Mouse (Mus musculus) adrenal gland, adult 2 months (tissue): Measurements from ENCODE around the gene Map2k6. TPM values are rescaled to one million over a fixed set of nuclear protein-coding genes. Genes with fewer than 3 reads are reported as not detected.

ENCODE experiments used
- DNase-seq: peaks from one replicate; pipeline ENCODE4 v3.0.0; 2021
- polyA plus RNA-seq: library from polyadenylated mRNA; depleted of rRNA; stranded (reverse); fragments of >200 nt; gene quantifications from 2 replicates; pipeline ENCODE4 v1.2.3, GENCODE M21; 2012
- total RNA-seq, 2 experiments: library from RNA; stranded (reverse); gene quantifications; 2 replicates each; pipeline ENCODE4 v1.2.3; 2021

Map2k6 gene
- total and polyA plus RNA-seq, 3 experiments = 0.42 to 4.4 (median 4.0) TPM

GRCm38 (mm10) chr11:110403602-110404001 is 4.7 kb downstream of the Map2k6 start:
- DNase-seq = no peak

GRCm38 (mm10) chr11:110405607-110406006 is 6.7 kb downstream of the Map2k6 start:
- no peak for DNase-seq

DNA sequence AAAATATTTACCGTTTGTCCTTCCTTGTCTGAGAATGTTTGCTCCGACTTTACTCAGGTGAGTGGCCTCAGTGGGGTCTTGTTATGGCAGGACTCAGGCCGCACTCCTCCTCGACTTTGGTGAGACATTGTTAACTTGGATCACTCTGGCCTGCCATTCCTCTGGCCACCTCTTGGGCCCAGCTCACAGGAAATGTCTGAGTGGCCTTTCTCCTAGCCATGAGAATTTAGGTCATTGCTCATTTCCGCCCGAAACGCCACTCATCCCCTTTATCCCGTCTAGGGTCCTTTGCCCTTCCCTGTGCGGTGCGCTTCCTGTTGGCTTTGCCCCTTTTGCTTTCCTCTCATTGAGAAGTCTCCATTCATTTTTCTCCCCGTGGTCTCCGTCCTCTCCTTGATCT is 10.2 kb downstream of the Map2k6 start:
- no peak for DNase-seq

GRCm38 (mm10) chr11:110409776-110410175 is 10.9 kb downstream of the Map2k6 start:
- DNase-seq = peak; percentile 22

DNA sequence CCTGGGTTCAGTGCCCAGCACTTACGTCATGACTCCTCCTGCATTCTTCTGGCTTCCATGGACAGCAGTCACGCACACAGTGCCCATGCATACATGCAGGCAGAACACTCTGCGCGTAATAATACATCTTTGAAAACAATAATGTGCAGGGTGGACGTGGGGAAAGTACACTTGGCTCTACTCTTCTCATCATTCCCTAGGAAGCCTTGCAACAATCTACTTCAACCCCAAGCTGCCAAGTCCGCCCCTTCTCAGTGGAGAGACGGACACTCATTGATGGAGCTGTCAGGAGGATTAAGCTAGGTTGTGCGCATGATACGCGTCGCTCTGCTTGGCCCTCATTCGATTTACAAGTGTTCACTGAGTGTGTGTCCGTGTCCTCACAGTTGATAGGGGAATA is 12.7 kb downstream of the Map2k6 start:
- DNase-seq = no peak

- DNase-seq = no peak
These were observed 15.3 kb downstream of the Map2k6 start for GRCm38 (mm10) chr11:110414263-110414662.

- no peak for DNase-seq
These were observed 17.8 kb downstream of the Map2k6 start for GRCm38 (mm10) chr11:110416691-110417090.

GRCm38 (mm10) chr11:110420463-110420862 is 21.5 kb downstream of the Map2k6 start:
- no peak for DNase-seq

DNA sequence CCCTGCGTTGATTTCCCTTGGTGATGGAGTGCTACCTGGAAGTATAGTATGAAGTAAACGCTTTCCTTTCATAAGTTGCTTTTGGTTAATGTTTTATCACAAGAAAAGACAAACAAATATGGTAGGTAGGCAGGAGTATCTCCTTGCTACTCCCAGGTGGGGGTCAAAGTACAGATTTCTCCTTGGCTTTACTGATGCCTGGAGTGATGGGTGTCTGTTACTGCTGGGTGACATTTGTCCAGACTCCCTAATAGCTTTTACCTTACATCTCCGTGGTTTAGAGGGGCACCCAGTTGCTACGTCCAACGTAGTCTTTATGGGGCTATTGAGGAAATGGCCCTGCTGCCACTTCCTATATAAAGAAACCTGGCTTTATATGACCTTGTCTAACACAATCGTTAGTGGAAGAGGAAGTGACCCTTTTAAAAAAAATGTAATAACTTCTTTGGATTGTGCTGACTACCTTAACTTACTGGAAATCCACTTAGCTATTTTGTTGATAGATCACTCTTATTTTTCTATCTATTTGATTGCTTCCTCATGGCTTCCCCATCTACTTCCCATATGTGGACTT is 27.7 kb downstream of the Map2k6 start:
- DNase-seq = no peak

DNA sequence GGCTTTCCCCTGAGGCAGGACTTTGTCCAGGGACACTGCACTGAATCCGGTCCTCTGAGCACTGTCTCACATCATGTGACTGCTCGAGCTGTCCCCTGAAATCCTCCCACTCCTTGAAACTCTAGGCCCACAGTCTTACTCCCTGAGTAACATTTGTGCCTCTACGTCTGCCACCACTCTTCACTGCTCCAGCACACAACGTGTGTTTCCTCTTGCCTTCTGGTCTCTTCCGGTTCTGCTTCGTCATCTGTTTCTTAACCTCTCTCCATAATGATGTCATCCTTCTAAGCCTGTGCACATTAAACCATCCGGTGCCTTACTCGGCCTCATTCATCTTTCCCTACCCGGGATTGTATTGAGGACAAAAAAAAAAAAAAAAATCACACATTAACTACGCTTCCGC is 28.2 kb downstream of the Map2k6 start:
- DNase-seq = peak; percentile 41

DNA sequence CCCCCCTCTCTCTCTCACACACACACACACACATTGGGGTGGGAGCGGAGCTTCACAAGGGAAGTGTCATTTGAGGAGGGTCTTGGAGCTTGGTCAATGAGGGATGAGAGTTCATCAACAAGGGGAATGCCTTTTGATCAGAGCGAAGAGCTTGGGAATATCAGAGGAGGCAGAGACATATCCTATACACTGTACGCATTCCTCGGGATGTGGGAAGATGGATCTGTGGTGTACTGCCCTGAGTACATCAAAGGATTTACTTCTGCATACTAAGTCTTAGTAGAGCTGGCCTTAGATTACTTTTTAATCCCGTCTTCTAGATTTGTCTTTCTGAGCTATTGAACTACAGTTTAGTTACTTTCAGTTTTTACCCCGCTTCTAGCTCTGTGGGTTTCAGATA is 30.1 kb downstream of the Map2k6 start:
- no peak for DNase-seq

DNA sequence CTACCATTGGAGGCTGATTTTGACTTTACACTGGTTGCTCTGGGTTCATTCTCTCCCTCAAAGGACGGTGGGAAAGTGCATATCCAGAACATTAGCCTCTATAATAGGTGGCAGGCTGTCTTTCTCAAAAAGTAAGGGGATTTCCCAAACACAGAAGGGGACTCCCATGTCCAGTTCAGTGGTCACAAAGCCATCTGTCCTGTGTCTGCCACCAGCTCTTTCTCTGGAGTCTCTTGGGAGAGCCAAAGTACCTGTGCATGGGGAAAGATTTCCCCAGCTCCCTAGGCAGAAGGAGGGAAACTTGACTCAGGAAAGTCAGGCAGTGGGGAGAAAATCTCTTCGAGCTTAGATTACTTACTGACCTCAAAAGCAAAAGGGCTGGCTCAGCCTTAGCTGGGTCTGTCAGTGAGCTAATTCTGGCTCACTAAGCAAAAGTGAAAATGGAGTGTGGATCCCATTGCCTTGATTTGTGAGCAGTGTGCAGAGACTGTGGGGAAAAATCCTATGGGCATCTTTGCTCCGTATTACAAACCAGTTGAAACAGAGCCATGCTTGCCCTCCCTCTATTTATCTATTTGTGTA is 31.0 kb downstream of the Map2k6 start:
- no peak for DNase-seq

DNA sequence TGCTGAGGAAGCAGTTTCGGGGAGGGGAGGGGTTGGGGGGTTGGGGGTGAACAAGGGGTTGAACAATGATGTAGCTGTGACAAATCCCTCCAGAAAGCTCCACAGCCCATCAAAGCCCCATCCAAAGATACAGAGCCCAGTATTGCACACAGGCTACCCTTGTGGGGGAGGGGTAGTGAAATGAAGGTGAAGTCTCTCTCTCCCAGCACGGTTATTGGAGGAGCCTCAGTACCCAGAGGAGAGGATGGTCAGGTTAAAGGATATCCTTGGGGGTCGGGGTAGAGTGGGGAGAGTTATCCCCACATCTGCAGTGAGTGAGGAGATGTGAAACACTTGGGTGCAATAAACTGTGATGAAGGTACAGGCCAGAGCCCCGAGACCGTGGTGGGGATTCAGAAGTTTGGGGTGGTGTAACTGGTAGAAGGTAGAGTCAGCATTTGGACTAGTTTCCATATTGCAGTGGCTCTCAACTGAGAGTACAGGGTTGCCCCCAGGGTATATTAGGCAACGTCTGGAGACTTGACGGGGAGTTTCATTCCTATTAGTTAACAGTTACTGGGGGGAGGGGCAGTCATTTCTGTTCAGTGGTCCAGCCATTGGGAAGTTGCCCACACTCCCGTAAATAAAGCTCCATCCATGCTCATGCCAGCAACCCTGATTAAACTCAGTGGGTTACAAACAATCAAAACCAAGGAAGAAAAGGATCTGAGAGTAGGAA is 37.1 kb downstream of the Map2k6 start:
- no peak for DNase-seq

GRCm38 (mm10) chr11:110436998-110437397 is 38.1 kb downstream of the Map2k6 start:
- DNase-seq = no peak

GRCm38 (mm10) chr11:110438135-110438534 is 39.2 kb downstream of the Map2k6 start:
- no peak for DNase-seq

GRCm38 (mm10) chr11:110438700-110439296 is 39.9 kb downstream of the Map2k6 start:
- no peak for DNase-seq

DNA sequence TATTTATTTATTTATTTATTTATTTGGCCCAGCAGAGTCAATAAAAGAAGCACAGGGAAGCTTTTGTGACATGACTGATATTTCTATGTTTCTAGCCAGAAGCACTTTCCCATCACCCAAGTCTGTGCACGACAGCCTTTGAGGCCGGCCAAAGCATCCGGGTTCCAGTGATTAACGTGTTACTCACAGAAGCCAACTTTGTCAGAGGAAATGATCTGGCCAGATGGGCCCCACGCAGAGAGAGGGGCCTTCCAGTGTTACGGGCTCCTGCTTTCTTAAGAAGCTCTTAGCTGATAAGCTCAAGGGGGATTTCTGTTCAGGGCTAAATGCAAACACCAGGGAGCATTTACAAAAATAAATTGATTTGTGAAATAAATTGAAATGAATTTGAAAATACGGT is 40.4 kb downstream of the Map2k6 start:
- DNase-seq = no peak

- DNase-seq = no peak
These were observed 45.7 kb downstream of the Map2k6 start for GRCm38 (mm10) chr11:110444576-110444975.

- peak; percentile 24 for DNase-seq
These were observed 49.3 kb downstream of the Map2k6 start for GRCm38 (mm10) chr11:110448131-110448725.

- DNase-seq = peak; percentile 24
These were observed 49.8 kb downstream of the Map2k6 start for GRCm38 (mm10) chr11:110448726-110449161.

GRCm38 (mm10) chr11:110449183-110449582 is 50.3 kb downstream of the Map2k6 start:
- no peak for DNase-seq

GRCm38 (mm10) chr11:110450091-110450757 is 51.3 kb downstream of the Map2k6 start:
- DNase-seq = peak; percentile 44
